Mouse (Mus musculus) erythroblast, embryonic 14.5 days (primary cell): ENCODE measurements around the gene Tab3. TPM values are rescaled to one million over a fixed set of nuclear protein-coding genes. Genes with fewer than 3 reads are reported as not detected.
A peak's percentile ranks its signal among the peaks of the same experiment; 100 is the strongest.

Source experiments
- H3K27me3 ChIP-seq: 2 replicates; pipeline ENCODE4 v1.6.1; 2012; ENCODE audit warnings: inconsistent platforms; ENCODE audit not compliant: control insufficient read depth
- H3K36me3 ChIP-seq: 2 replicates; pipeline ENCODE4 v1.6.1; 2012; ENCODE audit warnings: mild to moderate bottlenecking, inconsistent platforms; ENCODE audit not compliant: control insufficient read depth
- H3K4me1 ChIP-seq: 2 replicates; pipeline ENCODE4 v1.6.1; 2012; ENCODE audit warnings: inconsistent platforms; ENCODE audit not compliant: control insufficient read depth
- H3K4me3 ChIP-seq: replicated peaks from 2 replicates; pipeline ENCODE3; 2012; ENCODE audit warnings: moderate library complexity, mild to moderate bottlenecking, inconsistent platforms
- H3K9me3 ChIP-seq: 2 replicates; pipeline ENCODE4 v1.6.1; 2012; ENCODE audit warnings: low read length, inconsistent platforms, mixed read lengths; ENCODE audit not compliant: control insufficient read depth
- GATA1 ChIP-seq: IDR thresholded peaks from 2 replicates; pipeline ENCODE4 v1.6.1; 2012; ENCODE audit warnings: low read length, inconsistent platforms, mixed read lengths
- TAL1 ChIP-seq: IDR thresholded peaks from 3 replicates; pipeline ENCODE4 v1.6.1; 2012; ENCODE audit warnings: low read length, inconsistent platforms, mixed read lengths
- polyA plus RNA-seq: library from polyadenylated mRNA; stranded (reverse); fragments of >175 nt; gene quantifications from 2 replicates; pipeline ENCODE4 v1.2.3, GENCODE M21; 2012

The Tab3 gene
- polyA plus RNA-seq, 1 experiment = 0.95 TPM

DNA sequence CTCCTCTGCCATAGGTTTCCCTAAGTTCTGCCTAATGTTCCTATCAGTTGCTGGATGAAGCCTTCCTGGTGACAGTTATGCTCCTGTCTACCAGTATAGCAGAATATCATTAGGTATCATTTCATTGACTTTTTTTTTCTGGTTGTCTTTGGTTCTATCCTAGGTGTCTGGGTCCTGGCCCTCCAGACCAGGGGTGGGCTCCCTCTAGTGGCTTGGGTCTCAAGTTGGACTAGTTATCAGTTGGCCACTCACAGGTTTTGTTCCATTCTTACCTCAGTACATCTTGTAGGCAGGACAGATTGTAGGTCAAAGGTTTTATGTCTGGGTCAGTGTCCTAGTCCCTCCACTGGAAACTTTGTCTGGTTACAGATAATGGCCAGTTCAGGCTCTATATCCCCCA lies 11.8 kb downstream of the Tab3 start:
- peaks cover 36% of the 10 kb centered on the region for H3K36me3 ChIP-seq

DNA sequence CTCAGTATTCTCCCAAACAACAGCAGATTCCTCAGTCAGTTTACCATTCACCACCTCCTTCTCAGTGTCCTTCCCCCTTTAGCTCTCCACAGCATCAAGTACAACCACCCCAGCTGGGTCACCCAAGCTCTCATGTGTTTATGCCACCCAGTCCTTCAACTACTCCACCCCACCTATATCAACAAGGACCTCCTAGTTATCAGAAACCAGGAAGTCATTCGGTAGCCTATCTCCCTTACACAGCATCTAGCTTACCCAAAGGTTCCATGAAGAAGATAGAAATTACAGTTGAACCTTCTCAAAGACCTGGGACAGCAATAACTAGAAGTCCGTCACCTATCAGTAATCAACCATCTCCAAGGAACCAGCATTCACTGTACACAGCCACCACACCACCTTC lies 40.9 kb downstream of the Tab3 start:
- peak; percentile 49 for TF ChIP-seq TAL1
- no peak for TF ChIP-seq GATA1
- Histone ChIP-seq H3K9me3 (no peaks in the 10 kb centered on the region), H3K36me3 (peaks cover 72% of the 10 kb centered on the region), H3K4me3 (peak overlapping the region; percentile 72), H3K4me1 (peaks cover 39% of the 10 kb centered on the region), H3K27me3 (no peaks in the 10 kb centered on the region)

More for the DNA sequence above, 11.8 kb downstream of the Tab3 start:
- no peaks in the 10 kb centered on the region for H3K9me3 ChIP-seq
- TF ChIP-seq GATA1 (no peak), TAL1 (no peak)
- no peaks in the 10 kb centered on the region for H3K27me3 ChIP-seq
- H3K4me1 ChIP-seq = peaks cover 31% of the 10 kb centered on the region
- no peak overlapping the region for H3K4me3 ChIP-seq

DNA sequence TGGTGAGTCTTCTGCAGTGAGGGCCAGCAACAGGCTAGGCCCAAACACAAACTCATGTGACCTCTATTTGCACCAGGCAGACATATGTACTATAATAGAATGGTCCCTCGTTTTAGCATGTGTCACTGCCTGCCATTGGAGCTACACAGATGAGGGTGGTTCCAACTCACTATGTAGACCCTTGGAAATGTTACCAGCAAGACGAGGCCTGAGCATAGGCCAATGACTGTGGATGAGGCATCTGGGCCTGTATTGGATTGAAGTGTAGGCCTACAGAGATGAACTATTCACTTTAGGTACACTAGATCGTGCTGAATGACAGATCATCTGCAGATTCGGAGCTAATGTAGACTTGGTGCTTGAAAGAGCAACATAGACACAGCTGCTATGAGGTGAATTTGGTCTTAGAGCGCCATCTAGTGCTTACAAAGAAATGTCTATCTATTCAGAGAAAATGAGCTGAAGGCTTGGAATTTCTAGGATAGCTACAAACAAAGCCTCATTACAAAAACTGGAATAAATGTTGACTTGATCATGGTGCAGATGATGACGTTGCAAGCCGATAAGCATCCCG lies 72.5 kb downstream of the Tab3 start:
- Histone ChIP-seq H3K36me3 (no peaks in the 10 kb centered on the region), H3K4me3 (no peak overlapping the region), H3K9me3 (no peaks in the 10 kb centered on the region), H3K4me1 (no peaks in the 10 kb centered on the region), H3K27me3 (no peaks in the 10 kb centered on the region)
- TF ChIP-seq TAL1 (no peak), GATA1 (no peak)

DNA sequence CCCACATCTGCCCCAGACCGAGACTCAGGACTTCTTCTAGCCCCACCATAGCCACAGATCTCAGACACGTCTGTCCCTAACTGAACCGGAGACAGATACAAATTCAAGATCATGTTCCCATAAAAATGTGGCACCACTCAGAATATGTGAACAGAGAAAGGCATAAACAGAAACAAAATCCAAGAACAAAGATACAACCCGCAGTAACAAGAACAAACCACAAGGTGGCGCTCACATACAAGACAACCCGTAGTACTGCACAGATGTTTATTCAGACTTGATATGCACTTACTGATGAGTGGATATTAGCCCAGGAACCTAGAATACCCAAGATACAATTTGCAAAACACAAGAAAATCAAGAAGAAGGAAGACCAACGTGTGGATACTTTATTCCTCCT lies 103.0 kb downstream of the Tab3 start:
- TF ChIP-seq TAL1 (no peak), GATA1 (no peak)
- Histone ChIP-seq H3K4me3 (no peak overlapping the region), H3K9me3 (no peaks in the 10 kb centered on the region), H3K4me1 (no peaks in the 10 kb centered on the region), H3K27me3 (no peaks in the 10 kb centered on the region), H3K36me3 (no peaks in the 10 kb centered on the region)

DNA sequence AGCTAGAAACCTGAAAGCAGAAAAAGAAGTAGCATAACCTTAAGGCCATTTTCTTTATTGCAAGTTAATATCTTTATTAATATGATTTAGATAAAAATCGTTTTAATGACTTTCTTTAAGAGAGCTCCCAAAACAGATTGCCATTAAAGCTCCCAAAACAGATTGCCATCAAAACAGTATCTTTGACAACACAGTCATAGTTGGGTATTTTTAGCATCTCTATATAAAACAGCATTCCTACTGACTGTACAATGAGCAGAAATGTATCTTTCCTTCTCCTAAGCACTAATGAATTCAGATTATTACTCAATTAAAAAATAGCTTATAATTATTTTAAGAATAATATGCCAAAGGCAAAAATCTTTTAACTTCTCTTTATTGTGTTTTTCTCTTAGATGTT lies 108.3 kb downstream of the Tab3 start:
- Histone ChIP-seq H3K4me1 (no peaks in the 10 kb centered on the region), H3K27me3 (no peaks in the 10 kb centered on the region), H3K4me3 (no peak overlapping the region), H3K9me3 (no peaks in the 10 kb centered on the region), H3K36me3 (no peaks in the 10 kb centered on the region)
- TF ChIP-seq TAL1 (no peak), GATA1 (no peak)

DNA sequence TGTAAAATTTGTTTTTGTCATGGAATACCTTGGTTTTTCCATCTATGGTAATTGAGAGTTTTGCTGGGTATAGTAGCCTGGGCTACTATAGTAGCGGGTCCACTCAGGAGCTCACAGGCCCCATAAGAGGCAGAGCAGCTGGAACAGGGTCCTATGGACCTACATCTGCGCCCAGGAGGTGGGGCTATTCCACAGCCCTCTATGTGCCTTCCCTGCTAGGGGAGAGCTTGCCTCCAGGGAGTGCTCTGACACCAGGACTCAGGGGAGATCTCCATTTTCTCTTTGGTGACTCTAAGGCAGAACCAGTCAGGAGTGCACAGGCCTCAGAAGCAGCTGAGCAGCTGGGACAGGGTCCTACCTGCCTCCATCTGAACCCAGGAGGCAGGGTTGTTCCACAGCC lies 109.9 kb downstream of the Tab3 start:
- no peaks in the 10 kb centered on the region for H3K27me3 ChIP-seq
- H3K36me3 ChIP-seq = no peaks in the 10 kb centered on the region
- H3K4me1 ChIP-seq = no peaks in the 10 kb centered on the region
- no peak overlapping the region for H3K4me3 ChIP-seq
- no peak for TF ChIP-seq TAL1
- TF ChIP-seq GATA1 = no peak
- no peaks in the 10 kb centered on the region for H3K9me3 ChIP-seq

Other genes starting within 250 kb of the Tab3 start
- 0.02 TPM in 1 of 2 replicates, not detected in the other for gene Gk, start 202.8 kb downstream of the Tab3 start, polyA plus RNA-seq